Mouse (Mus musculus): ENCODE results near the gene Nav2. TPM values are rescaled to one million over a fixed set of nuclear protein-coding genes. Genes with fewer than 3 reads are reported as not detected.

Gene Nav2
- polyA plus RNA-seq, 1 experiment from 2014 or later, result 12.4 TPM

GRCm38 (mm10) chr7:49523115-49523445, 614.6 kb downstream of the Nav2 start:
- 13% methylated on average over 4 of the region's 4 CpGs for WGBS
- H3K9ac ChIP-seq (replicated peaks), result peak overlapping the region; percentile 42
- ATAC-seq (ENCODE audit: insufficient number of reproducible peaks, insufficient read depth, low FRiP score, low TSS enrichment, low read depth), result no peak
- no peaks in the 10 kb centered on the region for H3K9me3 ChIP-seq
- H3K36me3 ChIP-seq, result no peaks in the 10 kb centered on the region
- H3K27ac ChIP-seq, result peak overlapping the region; percentile 60; the same call in 1 of the 2 replicates
- H3K27me3 ChIP-seq, result peaks cover 14% of the 10 kb centered on the region
- peak overlapping the region; percentile 79 for H3K4me2 ChIP-seq
- H3K4me3 ChIP-seq (replicated peaks), result peak overlapping the region; percentile 45
- H3K4me1 ChIP-seq (replicated peaks), result peaks cover 65% of the 10 kb centered on the region

- ATAC-seq (ENCODE audit: insufficient number of reproducible peaks, insufficient read depth, low FRiP score, low TSS enrichment, low read depth), result no peak
- Histone ChIP-seq H3K4me1 (replicated peaks) (peaks cover 72% of the 10 kb centered on the region), H3K9me3 (no peaks in the 10 kb centered on the region), H3K36me3 (no peaks in the 10 kb centered on the region), H3K4me3 (replicated peaks) (peak overlapping the region; percentile 45), H3K4me2 (peak overlapping the region; percentile 79), H3K27ac (no peak overlapping the region), H3K27me3 (peaks cover 13% of the 10 kb centered on the region), H3K9ac (replicated peaks) (0 out of 2 replicates have a peak overlapping the region, but pooled peaks have one; percentile 19)
- WGBS, result 22% methylated on average over 5 of the region's 5 CpGs
Observed at GRCm38 (mm10) chr7:49523729-49524128, 615.2 kb downstream of the Nav2 start.

GRCm38 (mm10) chr7:49525348-49526100, 617.0 kb downstream of the Nav2 start:
- ATAC-seq (ENCODE audit: insufficient number of reproducible peaks, insufficient read depth, low FRiP score, low TSS enrichment, low read depth), result no peak
- 56% methylated on average over 11 of the region's 11 CpGs for WGBS
- no peak overlapping the region for H3K9ac ChIP-seq (replicated peaks)
- no peaks in the 10 kb centered on the region for H3K36me3 ChIP-seq
- no peak overlapping the region for H3K4me2 ChIP-seq
- no peak overlapping the region for H3K4me3 ChIP-seq (replicated peaks)
- H3K4me1 ChIP-seq (replicated peaks), result peaks cover 68% of the 10 kb centered on the region
- H3K27me3 ChIP-seq, result peaks cover 11% of the 10 kb centered on the region
- no peaks in the 10 kb centered on the region for H3K9me3 ChIP-seq
- H3K27ac ChIP-seq, result peak overlapping the region; percentile 9; the same call in 1 of the 2 replicates

GRCm38 (mm10) chr7:49526101-49526499, 617.6 kb downstream of the Nav2 start:
- Histone ChIP-seq H3K27me3 (peaks cover 7% of the 10 kb centered on the region), H3K4me3 (replicated peaks) (no peak overlapping the region), H3K9me3 (no peaks in the 10 kb centered on the region), H3K27ac (no peak overlapping the region), H3K9ac (replicated peaks) (no peak overlapping the region), H3K4me1 (replicated peaks) (peaks cover 64% of the 10 kb centered on the region), H3K4me2 (no peak overlapping the region), H3K36me3 (no peaks in the 10 kb centered on the region)
- 77% methylated on average over 4 of the region's 4 CpGs for WGBS
- ATAC-seq (ENCODE audit: insufficient number of reproducible peaks, insufficient read depth, low FRiP score, low TSS enrichment, low read depth), result no peak

- H3K27ac ChIP-seq, result peak overlapping the region; percentile 73
Observed at GRCm38 (mm10) chr7:49527495-49527894, 619.0 kb downstream of the Nav2 start.

GRCm38 (mm10) chr7:49527925-49528324, 619.4 kb downstream of the Nav2 start:
- H3K4me2 ChIP-seq, result peak overlapping the region; percentile 24; the same call in 1 of the 2 replicates
- WGBS, result 4% methylated on average over 4 of the region's 4 CpGs
- H3K9me3 ChIP-seq, result no peaks in the 10 kb centered on the region
- H3K36me3 ChIP-seq, result no peaks in the 10 kb centered on the region
- peaks cover 52% of the 10 kb centered on the region for H3K4me1 ChIP-seq (replicated peaks)
- H3K4me3 ChIP-seq (replicated peaks), result no peak overlapping the region
- peak overlapping the region; percentile 73 for H3K27ac ChIP-seq
- ATAC-seq (ENCODE audit: insufficient number of reproducible peaks, insufficient read depth, low FRiP score, low TSS enrichment, low read depth), result no peak
- 0 out of 2 replicates have a peak, but pooled peaks cover 2% of the 10 kb centered on the region for H3K27me3 ChIP-seq
- no peak overlapping the region for H3K9ac ChIP-seq (replicated peaks)

More at GRCm38 (mm10) chr7:49527495-49527894, 619.0 kb downstream of the Nav2 start:
- no peak for ATAC-seq (ENCODE audit: insufficient number of reproducible peaks, insufficient read depth, low FRiP score, low TSS enrichment, low read depth)
- H3K9me3 ChIP-seq, result no peaks in the 10 kb centered on the region
- H3K27me3 ChIP-seq, result 0 out of 2 replicates have a peak, but pooled peaks cover 2% of the 10 kb centered on the region
- H3K36me3 ChIP-seq, result no peaks in the 10 kb centered on the region
- WGBS, result 19% methylated on average over 4 of the region's 4 CpGs
- no peak overlapping the region for H3K4me3 ChIP-seq (replicated peaks)
- H3K9ac ChIP-seq (replicated peaks), result no peak overlapping the region
- H3K4me2 ChIP-seq, result peak overlapping the region; percentile 17
- peaks cover 56% of the 10 kb centered on the region for H3K4me1 ChIP-seq (replicated peaks)

- whole genome bisulfite sequencing, result 92% methylated on average over 2 of the region's 2 CpGs
- Histone ChIP-seq H3K9ac (replicated peaks) (no peak overlapping the region), H3K36me3 (no peaks in the 10 kb centered on the region), H3K9me3 (no peaks in the 10 kb centered on the region), H3K4me1 (replicated peaks) (peaks cover 42% of the 10 kb centered on the region), H3K4me2 (no peak overlapping the region), H3K27me3 (no peaks in the 10 kb centered on the region), H3K4me3 (replicated peaks) (no peak overlapping the region), H3K27ac (no peak overlapping the region)
- ATAC-seq (ENCODE audit: insufficient number of reproducible peaks, insufficient read depth, low FRiP score, low TSS enrichment, low read depth), result no peak
Observed at GRCm38 (mm10) chr7:49529498-49529897, 621.0 kb downstream of the Nav2 start.

- H3K9ac ChIP-seq (replicated peaks), result no peak overlapping the region
- no peak for ATAC-seq (ENCODE audit: insufficient number of reproducible peaks, insufficient read depth, low FRiP score, low TSS enrichment, low read depth)
- no peaks in the 10 kb centered on the region for H3K9me3 ChIP-seq
- no peak overlapping the region for H3K4me3 ChIP-seq (replicated peaks)
- 73% methylated on average over 8 of the region's 8 CpGs for WGBS
- H3K4me2 ChIP-seq, result no peak overlapping the region
- H3K27me3 ChIP-seq, result no peaks in the 10 kb centered on the region
- H3K4me1 ChIP-seq (replicated peaks), result peaks cover 11% of the 10 kb centered on the region
- H3K27ac ChIP-seq, result no peak overlapping the region
- no peaks in the 10 kb centered on the region for H3K36me3 ChIP-seq
Observed at GRCm38 (mm10) chr7:49533571-49533970, 625.1 kb downstream of the Nav2 start.

- ATAC-seq (ENCODE audit: insufficient number of reproducible peaks, insufficient read depth, low FRiP score, low TSS enrichment, low read depth), result no peak
- 0 out of 2 replicates have a peak, but pooled peaks cover 8% of the 10 kb centered on the region for H3K4me1 ChIP-seq (replicated peaks)
- H3K9me3 ChIP-seq, result no peaks in the 10 kb centered on the region
- WGBS, result 79% methylated on average over 6 of the region's 6 CpGs
- no peaks in the 10 kb centered on the region for H3K36me3 ChIP-seq
- H3K27me3 ChIP-seq, result no peaks in the 10 kb centered on the region
- no peak overlapping the region for H3K4me3 ChIP-seq (replicated peaks)
- no peak overlapping the region for H3K4me2 ChIP-seq
- H3K27ac ChIP-seq, result no peak overlapping the region
- H3K9ac ChIP-seq (replicated peaks), result no peak overlapping the region
Observed at GRCm38 (mm10) chr7:49534208-49534607, 625.7 kb downstream of the Nav2 start.

GRCm38 (mm10) chr7:49538360-49538759, 629.8 kb downstream of the Nav2 start:
- Histone ChIP-seq H3K4me3 (replicated peaks) (no peak overlapping the region), H3K36me3 (no peaks in the 10 kb centered on the region), H3K4me1 (replicated peaks) (no peaks in the 10 kb centered on the region; the same call in 1 of the 2 replicates), H3K27me3 (no peaks in the 10 kb centered on the region), H3K9ac (replicated peaks) (no peak overlapping the region), H3K4me2 (no peak overlapping the region), H3K27ac (no peak overlapping the region), H3K9me3 (no peaks in the 10 kb centered on the region)
- 64% methylated on average over 5 of the region's 5 CpGs for WGBS
- ATAC-seq (ENCODE audit: insufficient number of reproducible peaks, insufficient read depth, low FRiP score, low TSS enrichment, low read depth), result no peak

- no peaks in the 10 kb centered on the region; the same call in 1 of the 2 replicates for H3K4me1 ChIP-seq (replicated peaks)
- 92% methylated on average over 9 of the region's 9 CpGs for WGBS
- no peak overlapping the region for H3K9ac ChIP-seq (replicated peaks)
- H3K27me3 ChIP-seq, result no peaks in the 10 kb centered on the region
- no peaks in the 10 kb centered on the region for H3K36me3 ChIP-seq
- H3K4me3 ChIP-seq (replicated peaks), result no peak overlapping the region
- no peak for ATAC-seq (ENCODE audit: insufficient number of reproducible peaks, insufficient read depth, low FRiP score, low TSS enrichment, low read depth)
- H3K9me3 ChIP-seq, result no peaks in the 10 kb centered on the region
- H3K4me2 ChIP-seq, result no peak overlapping the region
- no peak overlapping the region for H3K27ac ChIP-seq
Observed at GRCm38 (mm10) chr7:49540181-49540580, 631.7 kb downstream of the Nav2 start.

All from limb, embryonic 12.5 days (tissue).